Mouse (Mus musculus) heart, postnatal 0 days (tissue): ENCODE measurements at regions not wholly inside any gene's neighbourhood (a gene's known extent, or its start where the extent isn't known, plus 50 kb on each side); places are given as distances from the start of the nearest gene placed in this dataset.

ENCODE experiments used
- ATAC-seq: fragments of 200-750 bp; cut with Nextera tagmentation; 2 replicates; pipeline ENCODE4 v1.8.0; 2017; ENCODE audit warnings: low read depth, moderate number of reproducible peaks, moderate library complexity; ENCODE audit not compliant: insufficient read depth
- DNase-seq: peaks from one replicate; pipeline ENCODE4 v3.0.0-alpha.2; 2016; ENCODE audit warnings: low spot score
- H3K27ac ChIP-seq: fragments of 300-500 bp; sonication (generic); 2 replicates; pipeline ENCODE4 v1.5.1; 2014; ENCODE audit warnings: low read depth, mild to moderate bottlenecking
- H3K27me3 ChIP-seq: fragments of 300-500 bp; sonication (generic); 2 replicates; pipeline ENCODE4 v1.6.1; 2014; ENCODE audit warnings: low read length, mixed read lengths; ENCODE audit not compliant: control insufficient read depth, insufficient read depth
- H3K36me3 ChIP-seq: fragments of 300-500 bp; sonication (generic); replicated peaks from 2 replicates; pipeline ENCODE4 v1.6.1; 2014; ENCODE audit warnings: low read length, mixed read lengths; ENCODE audit not compliant: control insufficient read depth, insufficient read depth
- H3K4me1 ChIP-seq: fragments of 300-500 bp; sonication (generic); 2 replicates; pipeline ENCODE4 v1.6.1; 2014; ENCODE audit warnings: antibody characterized with exemption; ENCODE audit not compliant: control insufficient read depth, insufficient read depth
- H3K4me2 ChIP-seq: fragments of 300-500 bp; sonication (generic); 2 replicates; pipeline ENCODE4 v1.6.1; 2014; ENCODE audit warnings: low read depth, mild to moderate bottlenecking, low read length, moderate library complexity
- H3K4me3 ChIP-seq: fragments of 300-500 bp; sonication (generic); 2 replicates; pipeline ENCODE4 v1.5.1; 2014; ENCODE audit warnings: low read depth, low read length
- H3K9ac ChIP-seq: fragments of 300-500 bp; sonication (generic); replicated peaks from 2 replicates; pipeline ENCODE4 v1.6.1; 2014; ENCODE audit warnings: low read depth, low read length, mixed read lengths
- H3K9me3 ChIP-seq: fragments of 300-500 bp; sonication (generic); replicated peaks from 2 replicates; pipeline ENCODE4 v1.6.1; 2016; ENCODE audit warnings: low read length; ENCODE audit not compliant: control insufficient read depth
- CTCF ChIP-seq: IDR thresholded peaks from 2 replicates; pipeline ENCODE4 v1.5.1; 2016; ENCODE audit warnings: antibody characterized with exemption, control low read depth, low read depth
- EP300 ChIP-seq: IDR thresholded peaks from 2 replicates; pipeline ENCODE4 v1.6.1; 2016; ENCODE audit warnings: antibody characterized with exemption, low read depth
- WGBS: fragments of 180-500 bp; shearing (Covaris S2); extraction: QIAGEN DNeasy Blood & Tissue Kit; methylation state at CpG from one replicate; pipeline ENCODE4 v1.1.7; 2014; 5-methylcytosine and 5-hydroxymethylcytosine counted together

DNA sequence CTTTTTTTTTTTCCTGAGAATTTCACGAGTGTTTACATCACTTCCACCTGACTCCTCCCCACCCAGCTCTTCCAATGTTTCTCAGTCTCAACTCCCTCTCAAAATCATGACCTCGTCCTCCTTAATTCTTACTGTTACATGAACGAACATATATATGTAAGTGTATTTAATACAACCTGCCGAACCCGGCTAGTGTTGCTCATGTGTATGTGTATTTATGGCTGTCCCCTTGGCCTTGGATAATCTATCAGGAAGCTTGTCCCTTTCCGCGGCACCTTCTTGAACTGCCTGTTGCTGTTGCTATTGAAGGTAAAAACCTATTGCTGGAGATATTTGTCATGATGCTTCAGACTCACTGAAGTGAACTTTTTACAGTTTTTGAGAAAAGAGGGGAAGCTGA, 637.8 kb upstream of the Adamts9 start:
- DNase-seq (no peak), ATAC-seq (no peak)
- Histone ChIP-seq H3K36me3 (no peaks in the 10 kb centered on the region), H3K9me3 (no peaks in the 10 kb centered on the region), H3K27ac (no peak overlapping the region), H3K4me3 (no peak overlapping the region), H3K4me1 (no peaks in the 10 kb centered on the region), H3K27me3 (no peaks in the 10 kb centered on the region), H3K9ac (no peak overlapping the region), H3K4me2 (no peak overlapping the region)
- 85% methylated on average over 7 of the region's 7 CpGs for WGBS
- TF ChIP-seq CTCF = no peak

DNA sequence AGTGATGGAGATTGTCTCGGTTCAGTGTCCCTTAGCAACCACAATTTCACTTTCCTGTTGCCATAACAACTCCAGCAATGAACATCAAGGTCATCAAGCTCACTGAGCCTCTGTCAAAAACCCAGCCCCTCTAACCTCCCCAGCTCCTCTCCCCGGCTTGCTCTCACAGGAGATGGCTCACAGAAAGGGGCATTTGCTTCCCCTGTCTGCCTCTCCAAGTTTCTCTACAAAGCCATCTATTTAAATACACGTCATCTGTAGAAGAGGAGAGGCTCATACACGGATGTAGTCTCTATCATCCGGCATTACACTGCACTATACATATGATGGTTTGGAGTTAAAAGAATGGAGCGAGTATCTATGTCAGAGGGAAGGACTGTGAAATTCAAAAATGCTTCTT, 637.4 kb upstream of the Adamts9 start:
- H3K4me1 ChIP-seq = no peaks in the 10 kb centered on the region
- no peak for DNase-seq
- no peaks in the 10 kb centered on the region for H3K9me3 ChIP-seq
- no peak overlapping the region for H3K4me2 ChIP-seq
- no peak overlapping the region for H3K9ac ChIP-seq
- WGBS = 72% methylated on average over 6 of the region's 6 CpGs
- H3K27me3 ChIP-seq = no peaks in the 10 kb centered on the region
- H3K4me3 ChIP-seq = no peak overlapping the region
- H3K27ac ChIP-seq = no peak overlapping the region
- ATAC-seq = no peak
- no peaks in the 10 kb centered on the region for H3K36me3 ChIP-seq
- no peak for TF ChIP-seq CTCF
- no peak for TF ChIP-seq EP300

DNA sequence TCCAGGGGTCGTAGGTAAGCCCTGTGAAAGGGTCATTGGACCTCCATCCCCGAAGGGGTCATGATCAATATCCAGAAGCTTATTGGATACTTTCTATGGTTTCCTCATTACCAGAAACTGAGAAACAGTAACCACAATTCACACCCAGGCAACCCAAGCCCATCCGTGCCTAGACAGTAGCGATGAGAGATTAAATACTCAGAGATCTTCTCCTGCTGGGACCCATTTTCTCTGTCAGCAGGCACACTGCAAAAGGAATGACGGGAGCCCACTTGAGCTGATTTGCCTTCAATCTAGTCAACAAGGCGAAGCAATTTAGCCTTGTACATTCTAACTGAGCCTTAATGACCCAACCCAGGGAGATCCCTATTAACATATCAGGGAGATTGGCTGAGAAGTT, 632.0 kb upstream of the Adamts9 start:
- no peak for TF ChIP-seq CTCF
- no peak for TF ChIP-seq EP300
- Histone ChIP-seq H3K9ac (no peak overlapping the region), H3K27me3 (no peaks in the 10 kb centered on the region), H3K4me2 (no peak overlapping the region), H3K36me3 (no peaks in the 10 kb centered on the region), H3K9me3 (no peaks in the 10 kb centered on the region), H3K27ac (no peak overlapping the region), H3K4me1 (no peaks in the 10 kb centered on the region), H3K4me3 (no peak overlapping the region)
- DNase-seq = no peak
- ATAC-seq = no peak
- WGBS = 78% methylated on average over 6 of the region's 6 CpGs

DNA sequence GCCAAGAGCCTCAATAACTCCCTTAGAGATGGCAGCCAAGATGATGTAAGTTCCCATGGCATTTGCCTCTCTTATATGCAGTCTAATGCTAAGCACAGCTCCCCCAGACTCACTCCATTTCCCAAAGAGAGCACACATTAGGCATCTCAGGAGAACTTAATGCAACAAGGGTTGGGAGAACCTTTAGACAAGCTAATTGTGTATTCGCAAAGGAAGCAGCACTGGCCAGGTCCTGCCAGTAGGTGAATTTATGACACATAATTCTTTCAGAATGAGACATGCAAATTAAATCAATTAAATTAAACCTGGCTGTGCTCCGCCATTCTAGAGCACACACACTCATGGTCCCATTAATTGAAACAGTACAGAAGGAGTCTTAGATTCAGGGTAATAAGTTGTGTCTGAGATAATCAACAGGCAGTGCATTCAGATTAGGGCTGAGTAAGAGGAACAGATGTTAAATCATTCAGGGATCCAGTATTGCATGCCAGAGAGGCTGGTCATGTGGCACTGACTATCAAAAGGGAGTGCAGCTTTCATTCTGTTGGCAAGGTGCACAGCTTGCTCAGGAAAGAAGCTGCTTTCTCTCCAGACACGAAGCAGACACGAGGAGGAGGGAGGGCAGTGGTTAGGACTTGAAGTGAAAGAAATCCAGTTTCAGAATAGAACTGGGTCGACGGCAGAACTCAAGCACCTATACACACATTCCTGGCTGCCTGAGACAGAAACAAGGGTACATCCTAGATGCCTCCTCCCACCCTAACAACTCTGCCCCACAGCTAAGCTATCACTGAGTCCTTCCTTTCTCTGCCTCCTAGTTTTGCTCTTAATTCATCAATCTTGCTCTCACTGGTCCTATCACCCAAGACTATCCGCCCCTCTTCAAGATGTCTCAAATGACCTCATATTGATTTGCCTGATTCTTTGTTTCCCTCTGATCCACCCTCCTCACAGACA, 630.7 kb upstream of the Adamts9 start:
- Histone ChIP-seq H3K9me3 (no peaks in the 10 kb centered on the region), H3K4me3 (no peak overlapping the region), H3K27me3 (no peaks in the 10 kb centered on the region), H3K9ac (no peak overlapping the region), H3K36me3 (no peaks in the 10 kb centered on the region), H3K4me1 (no peaks in the 10 kb centered on the region), H3K27ac (no peak overlapping the region), H3K4me2 (no peak overlapping the region)
- no peak for ATAC-seq
- no peak for DNase-seq
- no peak for TF ChIP-seq CTCF
- TF ChIP-seq EP300 = no peak
- WGBS = 55% methylated on average over 7 of the region's 7 CpGs

DNA sequence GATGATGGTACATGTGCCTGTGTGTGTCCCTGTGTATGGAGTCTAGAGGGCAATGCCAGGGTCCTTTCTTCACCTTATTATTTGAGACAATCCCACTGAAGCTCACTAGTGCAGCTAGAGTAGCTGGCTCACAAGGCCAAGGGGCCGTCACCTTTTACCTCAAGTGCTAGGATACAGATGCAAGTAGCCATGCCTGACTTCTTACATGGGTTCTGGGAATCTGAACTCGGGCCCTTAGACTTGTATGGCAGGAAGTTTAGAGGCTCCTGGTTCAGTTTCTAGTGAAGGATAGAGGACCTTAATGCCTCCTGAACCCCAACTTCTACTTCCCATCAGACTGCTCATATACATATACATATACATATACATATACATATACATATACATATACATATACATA, 626.6 kb upstream of the Adamts9 start:
- no peak overlapping the region for H3K9ac ChIP-seq
- WGBS = 78% methylated on average over 2 of the region's 2 CpGs
- no peak overlapping the region for H3K27ac ChIP-seq
- no peaks in the 10 kb centered on the region for H3K27me3 ChIP-seq
- ATAC-seq (no peak), DNase-seq (no peak)
- H3K4me2 ChIP-seq = no peak overlapping the region
- no peaks in the 10 kb centered on the region for H3K9me3 ChIP-seq
- no peaks in the 10 kb centered on the region for H3K36me3 ChIP-seq
- H3K4me1 ChIP-seq = no peaks in the 10 kb centered on the region
- TF ChIP-seq CTCF = no peak
- TF ChIP-seq EP300 = no peak
- no peak overlapping the region for H3K4me3 ChIP-seq

DNA sequence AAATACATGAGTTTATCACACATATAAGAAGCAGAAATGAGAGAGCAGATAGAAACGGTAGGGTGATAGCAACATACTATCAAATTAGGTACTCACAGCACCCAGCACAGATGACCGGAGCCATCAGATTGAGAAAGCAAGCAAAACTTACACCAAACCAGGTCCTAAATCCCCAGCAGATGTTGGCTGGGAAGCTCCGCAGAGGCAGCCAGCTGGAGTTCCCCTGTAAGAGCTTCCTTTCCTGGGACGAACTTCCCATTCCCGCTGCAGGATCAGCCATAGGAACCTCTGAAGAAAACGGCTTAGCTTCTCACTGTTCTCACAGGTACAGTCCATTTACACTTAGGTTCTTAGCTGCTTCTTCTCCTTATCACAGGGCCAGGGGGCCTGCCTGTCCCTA, 625.9 kb upstream of the Adamts9 start:
- Histone ChIP-seq H3K9me3 (no peaks in the 10 kb centered on the region), H3K4me2 (no peak overlapping the region), H3K36me3 (no peaks in the 10 kb centered on the region), H3K4me3 (no peak overlapping the region), H3K9ac (no peak overlapping the region), H3K27ac (no peak overlapping the region), H3K27me3 (no peaks in the 10 kb centered on the region), H3K4me1 (no peaks in the 10 kb centered on the region)
- ATAC-seq = no peak
- no peak for TF ChIP-seq EP300
- TF ChIP-seq CTCF = no peak
- no peak for DNase-seq
- WGBS = 58% methylated on average over 6 of the region's 6 CpGs
